In genomic region chr3:51417485-51417884, GRCm38 (mm10) we compare ENCODE assay signal across 1 mouse cellular context.
TF ChIP-seq lines count a peak whose summit lies in the region.

No protein-coding gene starts in this region.

TF ChIP-seq in MEL, 35 proteins besides CTCF, POLR2A, EP300 and RAD21 (continued from another document):
- TF ChIP-seq NELFE (IDR thresholded peaks at IDR 0.05; ENCODE audit: low read depth, low read length) = no peak
